Mouse (Mus musculus): ENCODE data around the gene Lsm12.
"Not testable (repeated sequence)": the region's sequence is repeated elsewhere in the genome, so short reads cannot be mapped to it uniquely, and the experiment has no call there.

Lsm12 gene

DNA sequence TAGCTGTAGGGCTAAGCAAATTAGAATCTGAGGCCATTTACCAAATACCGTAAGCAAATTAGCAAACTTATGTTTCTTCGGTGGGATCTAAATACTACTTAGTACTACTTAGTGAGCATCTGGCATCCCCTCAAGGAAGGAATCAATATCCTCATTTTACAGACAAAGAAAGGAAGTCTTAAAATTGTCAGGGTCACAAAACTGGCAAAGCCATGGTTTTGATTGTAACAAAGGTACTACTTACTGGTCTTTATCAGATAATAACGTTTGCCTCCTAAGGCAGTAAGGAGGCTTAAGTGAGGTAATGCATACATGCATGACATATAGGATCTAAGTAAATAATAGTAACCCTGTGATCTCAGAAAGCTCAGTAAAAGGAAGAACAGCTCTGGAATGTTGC, 581 bp upstream of the Lsm12 start:
- no peak for DNase-seq (ENCODE audit: low spot score)

DNA sequence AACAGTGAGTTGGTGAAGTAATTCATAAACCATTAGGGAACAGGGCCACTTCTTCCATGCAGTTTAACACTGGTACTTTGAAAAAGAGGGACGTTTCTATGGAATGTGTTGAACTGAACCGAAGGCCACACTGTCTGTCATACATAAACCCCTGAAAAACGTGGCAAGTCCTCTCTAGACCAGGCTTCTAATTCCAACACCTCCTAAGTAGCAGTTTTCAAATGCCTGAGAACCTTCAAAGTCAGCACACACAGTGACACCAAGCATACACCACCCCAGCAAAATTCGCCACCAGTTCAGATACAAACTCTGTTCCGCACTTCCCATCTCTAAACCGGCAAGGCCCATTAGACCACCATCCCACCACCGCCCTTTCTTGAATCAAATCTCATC, 847 bp downstream of the Lsm12 start:
- no peak for DNase-seq (ENCODE audit: low spot score)

DNA sequence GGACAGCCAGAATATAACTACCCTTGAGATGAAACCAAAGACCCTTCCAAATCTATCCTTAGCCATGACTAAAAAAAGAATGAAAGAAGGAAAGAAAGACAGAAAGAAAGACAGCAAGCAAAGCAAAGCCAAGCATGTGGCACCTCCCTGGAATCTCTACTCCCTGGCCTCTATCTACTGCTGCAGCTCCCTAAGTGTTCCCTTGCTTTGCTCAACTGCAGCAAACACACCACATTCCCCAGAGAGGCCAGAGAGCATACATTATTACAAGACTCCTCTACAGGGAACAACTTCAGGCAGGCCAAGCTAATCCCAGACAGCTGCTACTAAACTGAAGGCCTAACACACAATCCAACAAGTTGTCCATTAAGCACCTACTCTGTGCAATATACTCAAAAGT, 5.3 kb downstream of the Lsm12 start:
- no peak for DNase-seq (ENCODE audit: low spot score)

DNA sequence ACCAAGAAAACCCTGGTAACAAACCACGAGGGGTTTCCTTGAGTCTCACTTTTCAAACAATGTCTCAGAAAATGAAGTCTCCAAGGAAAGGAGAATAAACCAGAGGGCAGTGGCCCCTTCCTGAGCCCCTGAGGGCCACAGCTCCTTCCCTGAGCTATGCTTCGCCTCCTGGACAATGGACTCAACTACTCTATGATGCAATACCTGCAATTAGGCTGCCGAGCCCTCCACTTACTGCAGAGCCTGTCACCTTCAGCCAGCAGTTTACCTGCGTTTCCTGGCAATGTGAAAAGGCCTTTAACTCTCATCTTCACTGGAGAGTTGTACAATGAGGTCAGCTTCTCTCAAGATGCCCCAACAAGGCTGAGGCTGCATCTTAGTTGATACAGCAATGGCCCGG, 16.4 kb downstream of the Lsm12 start:
- DNase-seq (ENCODE audit: low spot score), result no peak

DNA sequence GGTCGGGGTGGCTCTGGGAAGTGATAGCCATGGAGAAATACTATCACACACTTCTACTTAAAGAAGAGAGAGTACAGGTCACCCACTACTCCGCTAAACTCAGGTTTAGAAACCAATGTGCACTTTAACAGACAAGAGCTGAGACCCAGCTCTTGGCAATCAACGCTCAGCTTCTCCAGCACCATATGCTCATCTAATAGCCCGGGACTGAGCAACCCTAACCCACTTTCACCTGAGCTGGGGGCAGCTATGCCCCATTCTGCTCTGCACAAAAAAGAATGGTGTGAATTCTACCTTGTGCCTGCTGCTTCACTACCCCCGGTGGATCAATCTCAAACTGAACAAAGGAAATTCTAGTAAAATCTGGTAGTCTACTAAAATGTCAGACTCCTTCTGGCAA, 17.6 kb downstream of the Lsm12 start:
- no peak for DNase-seq (ENCODE audit: low spot score)

DNA sequence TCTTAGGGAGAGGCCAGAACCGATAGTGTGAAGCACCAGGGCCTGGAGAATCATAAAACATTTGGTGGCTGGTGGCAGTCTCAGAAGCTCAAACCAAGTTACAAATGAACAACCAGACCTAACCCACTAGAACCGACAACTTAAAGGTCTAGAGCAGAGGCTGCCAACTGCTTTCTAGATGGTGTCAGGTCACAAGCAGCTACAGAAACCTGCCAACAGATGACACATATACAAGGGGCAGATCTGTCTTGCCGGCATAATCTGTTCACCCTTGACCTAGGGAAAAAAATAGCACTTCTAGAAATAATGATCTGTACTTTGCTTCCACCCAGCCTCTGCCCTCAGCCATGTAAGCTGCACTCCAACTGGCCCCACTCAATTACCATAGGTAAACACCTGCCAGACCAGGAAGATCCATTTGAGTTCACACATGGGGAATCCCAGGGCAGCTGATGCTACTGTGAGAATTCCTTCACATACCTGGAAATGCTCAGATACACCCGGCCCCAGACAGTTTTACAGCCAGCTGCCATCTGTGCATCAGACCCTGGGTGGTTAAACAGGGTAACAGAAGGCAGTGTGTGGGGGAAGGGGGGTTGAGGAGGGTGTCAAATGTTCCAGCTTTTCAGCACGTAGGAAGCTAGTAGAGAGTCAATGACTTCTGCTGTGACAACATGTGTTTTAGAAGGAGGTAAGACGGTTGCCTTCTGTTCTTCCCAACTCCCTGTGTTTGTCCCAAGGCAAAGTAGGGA, 18.9 kb downstream of the Lsm12 start:
- DNase-seq (ENCODE audit: low spot score), result no peak

DNA sequence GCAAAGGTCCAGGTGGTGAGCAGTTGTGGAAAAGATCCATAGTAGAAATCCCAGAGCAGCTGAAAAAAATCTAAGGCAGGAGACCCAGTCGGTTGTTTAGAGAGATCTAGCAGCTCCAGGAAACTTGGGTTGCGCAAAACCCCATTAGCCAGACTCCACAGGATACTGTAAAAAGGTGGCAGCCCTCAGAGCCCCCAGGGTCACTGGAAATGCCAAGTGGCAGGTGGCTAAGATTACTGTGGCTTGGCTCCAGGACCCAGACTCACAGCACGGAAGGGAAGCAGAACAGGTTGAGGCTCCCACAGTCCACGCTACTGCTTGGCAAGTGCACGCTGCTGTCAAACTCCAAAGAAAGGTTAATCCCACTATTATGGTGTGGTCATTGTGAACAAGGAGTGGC, 25.3 kb downstream of the Lsm12 start:
- DNase-seq (ENCODE audit: low spot score), result no peak

DNA sequence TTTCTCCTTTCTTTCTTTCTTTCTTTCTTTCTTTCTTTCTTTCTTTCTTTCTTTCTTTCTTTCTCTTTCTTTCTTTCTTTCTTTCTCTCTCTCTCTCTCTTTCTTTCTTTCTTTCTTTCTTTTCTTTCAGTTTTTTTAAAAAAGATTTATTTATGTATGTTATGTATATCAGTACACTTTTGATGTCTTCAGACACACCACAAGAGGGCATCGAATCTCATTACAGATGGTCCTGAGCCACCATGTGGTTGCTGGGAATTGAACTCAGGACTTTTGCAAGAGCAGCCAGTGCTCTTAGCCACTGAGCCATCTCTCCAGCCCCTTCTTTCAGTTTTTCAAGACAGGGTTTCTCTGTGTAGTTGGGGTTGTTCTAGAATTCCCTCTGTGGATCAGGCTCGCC, 27.1 kb downstream of the Lsm12 start:
- DNase-seq (ENCODE audit: low spot score), result not testable (repeated sequence)

DNA sequence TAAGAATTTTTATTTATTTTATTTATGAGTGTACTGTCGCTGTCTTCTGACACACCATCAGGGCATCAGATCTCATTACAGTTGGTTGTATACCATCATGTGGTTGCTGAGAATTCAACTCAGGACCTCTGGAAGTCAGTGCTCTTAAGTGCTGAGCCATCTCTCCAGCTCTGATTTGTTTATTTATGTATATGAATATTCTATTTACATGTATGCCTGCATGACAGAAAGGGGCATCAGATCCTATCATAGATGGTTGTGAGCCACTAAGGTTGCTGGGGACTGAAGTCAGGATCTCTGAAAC, 28.4 kb downstream of the Lsm12 start:
- DNase-seq (ENCODE audit: low spot score), result no peak

DNA sequence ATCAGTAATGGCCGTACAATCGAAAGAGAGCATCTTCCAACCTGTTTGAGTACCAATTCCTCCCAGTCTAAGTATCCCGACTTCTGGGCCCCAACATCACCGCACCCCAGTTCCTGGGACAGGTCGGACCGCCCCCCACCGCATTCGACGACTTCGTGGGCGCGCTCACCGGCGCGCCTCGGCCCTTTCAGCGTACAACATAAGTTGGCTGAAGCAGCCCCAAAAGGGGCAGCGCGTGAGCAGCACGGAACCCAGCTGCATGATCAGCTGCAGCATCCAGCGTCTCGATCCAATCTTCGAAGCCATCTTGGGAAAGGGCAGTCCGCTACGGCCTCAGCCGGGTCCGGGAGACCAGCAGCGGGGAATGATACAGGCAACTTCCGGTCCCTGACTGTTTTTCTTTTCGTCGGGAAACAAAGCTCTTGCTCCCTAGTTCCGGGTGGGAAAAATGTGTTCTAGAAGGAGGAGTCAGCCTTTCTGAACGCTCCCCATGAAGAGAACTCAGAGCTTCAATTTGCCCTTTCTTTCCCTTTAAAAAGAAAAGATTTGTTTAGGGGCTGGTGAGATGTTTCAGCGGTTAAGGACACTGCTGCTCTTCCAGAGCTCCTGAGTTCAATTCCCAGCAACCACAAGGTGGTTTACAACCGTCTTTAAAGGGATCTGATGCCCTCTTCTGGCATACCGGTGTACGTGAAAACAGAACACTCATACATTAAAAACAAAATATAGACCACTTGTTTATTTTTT, 28.9 kb downstream of the Lsm12 start, which contains the start of gene Tmem101:
TSS of gene Tmem101 (minus strand) at position 366 of the 747 bp plus-strand sequence.
- DNase-seq (ENCODE audit: low spot score), result peak; percentile 90

DNA sequence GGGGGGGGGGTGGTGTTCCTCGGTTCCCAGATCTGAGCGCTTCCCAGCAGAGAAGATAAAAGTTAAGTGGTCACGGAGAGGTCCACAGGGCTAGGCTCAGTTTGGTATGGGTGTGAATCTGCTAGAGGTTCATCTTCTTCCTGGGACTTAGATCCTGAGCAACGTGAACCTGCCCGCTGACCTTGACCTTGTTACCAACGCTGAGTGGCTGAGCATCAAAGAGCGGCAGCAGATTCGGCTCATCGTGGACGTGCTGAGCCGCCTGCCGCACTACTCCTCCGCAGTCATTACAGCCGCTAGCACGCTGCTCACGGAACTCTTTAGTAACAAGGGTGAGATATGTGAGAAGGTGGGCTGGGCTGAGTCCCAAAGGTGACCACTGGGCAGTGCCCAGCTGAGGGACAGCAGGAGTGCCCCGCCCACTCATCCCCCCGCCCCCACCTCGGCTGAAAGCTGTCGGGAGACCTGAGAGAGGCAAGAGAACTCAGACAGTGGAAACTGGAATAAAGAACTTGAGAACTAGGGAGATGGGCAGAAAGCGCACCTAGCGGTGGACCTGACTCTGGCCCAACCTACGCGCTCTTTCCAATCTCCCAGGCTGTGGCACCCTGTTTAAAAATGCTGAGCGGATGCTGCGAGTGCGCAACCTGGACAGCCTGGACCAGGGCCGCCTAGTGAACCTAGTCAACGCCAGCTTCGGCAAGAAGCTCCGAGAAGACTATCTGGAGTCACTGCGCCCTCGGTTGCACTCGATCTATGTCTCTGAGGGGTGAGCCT, 37.7 kb downstream of the Lsm12 start:
- DNase-seq (ENCODE audit: low spot score), result no peak

DNA sequence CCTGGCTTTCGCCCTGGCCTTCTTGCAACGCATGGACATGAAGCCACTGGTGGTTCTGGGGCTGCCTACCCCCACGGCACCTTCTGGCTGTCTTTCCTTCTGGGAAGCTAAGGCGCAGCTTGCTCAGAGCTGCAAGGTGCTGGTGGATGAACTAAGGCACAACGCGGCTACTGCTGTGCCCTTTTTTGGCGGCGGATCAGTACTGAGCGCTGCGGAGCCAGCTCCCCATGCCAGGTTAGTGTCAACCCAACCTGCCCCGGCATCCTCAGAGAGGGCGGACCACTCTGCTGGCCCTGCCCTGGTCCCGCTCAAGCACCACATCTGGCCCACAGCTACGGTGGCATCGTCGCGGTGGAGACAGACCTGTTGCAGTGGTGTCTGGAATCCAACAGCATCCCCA, 38.6 kb downstream of the Lsm12 start:
- no peak for DNase-seq (ENCODE audit: low spot score)

DNA sequence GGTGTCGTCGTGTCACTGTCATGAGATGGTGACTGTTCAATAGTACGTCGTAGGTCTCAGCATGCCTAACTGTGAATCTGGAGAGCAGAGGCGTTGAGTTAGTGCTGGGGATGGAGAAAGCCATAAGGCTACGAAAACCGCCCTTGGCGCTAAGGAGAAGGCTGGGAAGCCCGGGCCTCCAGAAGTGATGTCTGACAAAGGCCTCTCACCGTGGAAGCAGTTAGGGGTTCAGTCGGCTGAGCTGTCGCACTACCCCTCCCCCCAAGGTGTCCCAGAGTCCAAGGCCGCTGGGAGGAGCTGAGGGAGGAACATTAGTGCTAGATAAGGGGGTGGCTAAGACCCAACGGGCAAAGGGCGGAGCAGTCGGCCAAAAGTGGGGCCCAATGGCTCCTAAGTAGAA, 39.1 kb downstream of the Lsm12 start:
- no peak for DNase-seq (ENCODE audit: low spot score)

DNA sequence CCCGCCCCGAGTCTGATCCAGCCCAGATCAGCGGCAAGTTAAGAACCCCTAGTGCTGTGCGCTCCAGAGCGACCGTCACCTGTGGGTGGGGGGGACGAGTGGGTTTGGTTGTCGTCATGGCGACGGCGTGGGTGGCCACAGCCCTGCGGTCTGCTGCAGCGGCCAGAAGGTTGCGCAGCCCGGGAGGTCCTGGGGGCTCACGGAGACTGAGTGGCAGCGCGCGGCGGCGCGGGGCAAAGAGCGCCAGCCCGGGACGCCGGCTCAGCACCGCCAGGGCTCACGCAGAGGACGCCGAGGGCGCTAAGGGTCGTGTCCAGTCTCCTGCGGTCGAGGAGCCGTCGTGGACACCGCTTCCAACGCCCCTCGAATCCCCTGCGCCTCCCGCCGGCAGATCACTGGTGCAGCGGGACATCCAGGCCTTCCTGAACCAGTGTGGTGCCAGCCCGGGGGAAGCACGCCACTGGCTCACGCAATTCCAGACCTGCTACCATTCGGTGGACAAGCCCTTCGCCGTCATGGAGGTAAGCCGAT, 39.6 kb downstream of the Lsm12 start, which contains the start of gene Nags:
TSS of gene Nags (plus strand) at position 43 of the 531 bp plus-strand sequence.
- no peak for DNase-seq (ENCODE audit: low spot score)

DNA sequence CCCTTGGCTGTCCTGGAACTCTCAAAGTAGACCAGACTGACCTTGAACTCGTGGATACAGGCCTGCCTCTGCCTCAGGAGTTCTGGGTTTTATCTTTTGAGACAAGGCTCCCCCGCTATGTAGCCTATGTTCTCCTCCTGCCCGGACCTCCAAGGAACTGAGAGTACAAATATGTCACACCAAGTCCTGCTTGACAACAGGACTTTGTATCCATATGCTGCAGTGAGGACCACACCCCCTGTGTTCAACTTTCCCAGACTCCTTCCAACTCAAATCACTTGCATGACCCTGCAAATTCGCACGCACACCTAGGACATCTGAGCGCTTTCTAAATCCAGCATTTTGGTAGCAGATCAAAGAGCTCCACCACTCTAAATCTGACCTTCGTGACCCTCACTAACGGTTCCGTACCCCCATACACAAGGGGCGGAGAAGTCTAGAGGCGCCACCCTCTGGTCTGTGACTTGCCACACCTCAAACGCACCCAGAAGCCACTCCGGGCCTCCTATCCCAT, 40.1 kb downstream of the Lsm12 start:
- DNase-seq (ENCODE audit: low spot score), result no peak

DNA sequence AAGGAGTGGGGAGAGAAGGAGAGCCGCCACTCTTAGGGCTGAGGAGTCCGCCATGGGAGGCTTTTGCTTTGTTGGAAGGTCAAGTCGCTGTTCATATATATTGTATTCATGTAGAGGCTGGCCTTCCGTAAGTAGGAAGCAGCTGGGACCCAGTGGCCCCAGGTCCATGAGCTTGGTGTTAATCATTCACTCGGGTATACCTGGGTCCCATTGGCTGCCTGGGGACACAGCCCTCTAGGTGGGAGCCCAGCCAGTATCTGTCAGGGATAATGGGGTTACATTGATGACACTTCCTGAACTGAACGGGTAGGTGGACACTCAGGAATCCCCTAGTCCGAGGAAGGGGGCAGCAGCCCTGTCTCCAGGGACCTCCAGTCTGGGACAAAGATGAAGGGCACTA, 42.7 kb downstream of the Lsm12 start:
- no peak for DNase-seq (ENCODE audit: low spot score)

DNA sequence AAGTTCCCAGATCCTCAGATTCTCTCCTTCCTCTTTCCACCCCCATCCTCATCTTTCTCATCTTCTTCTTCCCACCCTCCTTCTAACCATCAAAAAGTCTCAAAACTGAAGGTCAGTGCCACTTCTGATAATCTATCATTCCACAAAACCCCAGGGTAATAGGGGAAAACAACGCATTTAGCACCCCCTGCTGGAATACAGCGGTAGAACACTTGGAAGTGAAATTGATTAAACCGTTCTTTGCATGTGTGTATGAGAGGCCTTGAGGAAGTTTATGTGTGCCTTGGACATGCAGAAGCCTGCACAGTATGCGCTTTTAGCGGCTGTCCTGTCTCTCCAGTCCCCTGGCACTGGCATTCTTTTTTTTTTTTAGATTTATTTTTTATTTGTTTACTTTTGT, 44.6 kb downstream of the Lsm12 start:
- peak; percentile 66 for DNase-seq (ENCODE audit: low spot score)

DNA sequence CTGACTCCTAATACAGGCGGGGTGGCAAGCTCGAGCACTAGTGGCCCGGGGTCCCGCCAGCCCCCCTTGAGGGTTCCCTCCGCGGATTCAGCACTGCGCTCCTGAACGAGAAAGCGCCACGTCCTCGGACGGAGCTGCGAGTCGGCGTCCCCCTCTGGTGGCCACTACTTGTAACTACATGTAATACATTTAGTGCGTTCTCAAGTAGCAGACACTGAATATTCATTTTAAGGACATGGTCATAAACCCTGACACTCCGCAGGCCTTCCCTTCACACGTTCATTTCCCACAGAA, 46.7 kb downstream of the Lsm12 start:
- peak; percentile 52 for DNase-seq (ENCODE audit: low spot score)

DNA sequence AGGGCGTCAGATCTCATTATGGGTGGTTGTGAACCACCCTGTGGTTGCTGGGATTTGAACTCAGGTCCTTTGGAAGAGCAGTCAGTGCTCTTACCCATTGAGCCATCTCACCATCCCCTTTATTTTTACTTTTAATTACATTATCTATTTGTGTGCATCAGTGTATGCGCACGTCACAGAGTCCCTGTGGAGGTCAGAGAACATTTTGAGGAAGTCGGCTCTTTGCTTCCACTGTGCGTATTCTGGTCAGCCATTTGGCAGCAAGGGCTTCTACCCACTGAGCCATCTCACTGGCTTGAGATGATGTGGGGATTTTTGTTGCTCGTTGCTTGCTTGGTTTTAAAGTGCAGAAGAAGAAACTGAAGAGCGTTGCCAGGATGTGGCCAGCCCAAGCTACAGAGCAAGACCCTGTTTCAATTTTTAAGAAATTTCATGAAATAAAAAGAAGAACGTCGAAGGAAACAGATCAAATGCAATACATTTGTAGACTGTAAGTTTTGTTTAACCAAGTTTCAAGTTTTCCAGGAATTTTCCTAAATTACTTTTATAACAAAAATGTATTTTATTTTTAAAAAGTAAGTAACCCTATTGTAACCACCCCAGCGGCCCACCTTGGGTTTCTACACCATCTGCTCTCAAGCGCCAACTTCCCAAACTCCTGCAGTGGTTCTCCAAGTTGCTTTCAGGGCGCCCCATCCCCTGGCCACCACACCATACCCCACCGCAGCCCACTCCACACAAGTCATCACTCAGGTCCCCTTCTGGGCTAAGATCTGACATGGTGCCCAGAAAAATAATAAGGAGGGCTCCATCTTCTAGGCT, 47.3 kb downstream of the Lsm12 start:
- no peak for DNase-seq (ENCODE audit: low spot score)

DNA sequence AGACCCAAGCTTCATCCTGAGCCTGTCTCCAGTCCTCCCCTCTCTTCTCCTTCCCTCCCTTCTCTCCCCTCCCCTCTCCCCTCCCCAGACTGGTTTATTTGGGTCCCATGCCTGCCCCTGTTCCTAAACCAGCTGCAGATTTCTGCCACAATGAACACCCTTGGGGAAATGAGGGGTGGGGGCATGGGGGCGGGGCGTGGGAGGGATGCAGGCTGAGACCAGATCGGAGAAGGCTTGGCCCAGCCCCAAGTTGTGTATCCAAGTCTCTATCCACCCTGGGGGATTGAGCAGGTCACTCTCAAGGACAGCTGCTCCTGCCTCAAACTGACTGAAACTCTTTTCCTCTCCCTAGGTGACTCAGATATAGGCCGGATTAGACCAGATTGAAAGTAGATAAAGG, 50.6 kb downstream of the Lsm12 start:
- DNase-seq (ENCODE audit: low spot score), result no peak

DNA sequence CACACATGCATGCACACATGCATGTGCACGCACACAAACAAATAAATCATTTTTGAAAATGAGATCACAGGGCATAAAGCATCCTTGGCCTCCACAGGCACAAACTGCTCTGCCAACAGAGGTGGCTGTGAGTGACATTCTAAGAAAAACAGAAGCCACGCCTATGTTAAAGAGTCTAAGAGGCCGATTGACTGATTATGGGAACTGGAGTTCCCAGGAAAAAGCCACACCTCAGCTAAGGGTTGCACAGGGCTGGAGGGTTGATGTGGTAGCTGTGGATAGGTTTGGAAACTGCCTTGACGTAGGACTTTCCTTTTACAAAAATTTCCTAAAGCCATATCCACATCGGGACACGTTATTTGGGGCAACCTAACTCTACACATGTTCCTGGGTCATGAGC, 67.7 kb downstream of the Lsm12 start:
- no peak for DNase-seq (ENCODE audit: low spot score)

DNA sequence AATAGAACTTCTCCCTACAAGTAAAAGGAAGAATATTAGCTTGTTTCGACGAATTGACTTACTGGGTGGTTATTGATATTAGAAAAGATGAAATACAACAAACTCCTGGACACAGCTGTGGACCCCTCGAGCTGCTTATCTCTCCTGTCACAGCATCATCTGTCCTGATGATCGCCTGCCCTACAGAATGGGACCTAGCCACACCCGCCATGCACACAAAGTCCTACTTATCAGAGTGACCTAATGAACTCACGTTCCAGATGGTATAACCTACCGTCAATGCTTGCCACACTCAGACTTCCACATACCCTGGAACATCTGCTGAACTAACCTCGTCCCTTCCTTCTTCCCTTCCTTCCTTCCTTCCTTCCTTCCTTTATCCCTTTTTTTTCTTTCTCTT, 68.9 kb downstream of the Lsm12 start:
- no peak for DNase-seq (ENCODE audit: low spot score)
